ENCODE assay signal across 15 mouse cellular contexts in genomic region chr10:83858689-83859088, GRCm38 (mm10).
DNase-seq lines count a peak whose midpoint lies in the region; ATAC-seq and TF ChIP-seq lines count a peak whose summit lies in the region.
"Had no signal": no experiment of that assay in that cellular context is flagged by ENCODE, and none has a peak within 500 bp of the region (broad histone marks: within the 10 kb centered on the region; RNA-seq: fewer than 3 reads in every experiment).

No protein-coding gene starts in this region.

- H3K9ac ChIP-seq in forebrain, postnatal 0 days: no peak overlapping the region
- no peak overlapping the region for H3K9ac ChIP-seq in forebrain, embryonic 14.5 days (ENCODE audit: low read length)
- H3K9ac ChIP-seq in heart, embryonic 15.5 days: no peak overlapping the region
- H3K9ac ChIP-seq in limb, embryonic 11.5 days (ENCODE audit: low read length): no peak overlapping the region
- H3K9ac ChIP-seq: forebrain, embryonic 15.5 days; hindbrain, embryonic 14.5 days; midbrain, embryonic 12.5 days; neural tube, embryonic 12.5 days had no signal

- no peaks in the 10 kb centered on the region for H3K36me3 ChIP-seq in forebrain, postnatal 0 days (ENCODE audit: insufficient read depth)
- H3K36me3 ChIP-seq in forebrain, embryonic 14.5 days (ENCODE audit: control insufficient read depth, insufficient read depth, low read length): no peaks in the 10 kb centered on the region
- no peaks in the 10 kb centered on the region for H3K36me3 ChIP-seq in heart, embryonic 15.5 days
- H3K36me3 ChIP-seq in embryonic facial prominence, embryonic 10.5 days (replicated peaks): no peaks in the 10 kb centered on the region
- H3K36me3 ChIP-seq in limb, embryonic 11.5 days (ENCODE audit: control insufficient read depth, insufficient read depth, low read length): no peaks in the 10 kb centered on the region
- H3K36me3 ChIP-seq: forebrain, embryonic 15.5 days; midbrain, embryonic 12.5 days; neural tube, embryonic 12.5 days had no signal

- no peak for DNase-seq in forebrain, postnatal 0 days
- no peak for DNase-seq in forebrain, embryonic 14.5 days (ENCODE audit: low spot score)
- no peak for DNase-seq in heart, adult 8-10 months (ENCODE audit: low spot score)
- no peak for DNase-seq in embryonic facial prominence, embryonic 10.5 days (ENCODE audit: low spot score)
- peak; percentile 37 for DNase-seq in limb, embryonic 11.5 days (ENCODE audit: low spot score)
- no peak for DNase-seq in adipocyte (ENCODE audit: low spot score)
- DNase-seq: cerebellum, adult 11-12 months; lung, adult 2 months; right cerebral cortex, postnatal 4 days had no signal

- H3K4me1 ChIP-seq in forebrain, postnatal 0 days (ENCODE audit: insufficient read depth): no peaks in the 10 kb centered on the region
- no peaks in the 10 kb centered on the region for H3K4me1 ChIP-seq in forebrain, embryonic 14.5 days (ENCODE audit: control insufficient read depth, insufficient read depth, low read length)
- H3K4me1 ChIP-seq in heart, embryonic 15.5 days (replicated peaks): peaks cover 11% of the 10 kb centered on the region; the same call in 1 of the 2 replicates
- H3K4me1 ChIP-seq in embryonic facial prominence, embryonic 10.5 days: peaks cover 26% of the 10 kb centered on the region
- H3K4me1 ChIP-seq in limb, embryonic 11.5 days (ENCODE audit: control insufficient read depth, insufficient read depth, low read length): no peaks in the 10 kb centered on the region
- H3K4me1 ChIP-seq: neural tube, embryonic 12.5 days had no signal

- TF ChIP-seq CTCF in forebrain, postnatal 0 days (IDR thresholded peaks at IDR 0.05; ENCODE audit: low read depth): no peak

- H3K27ac ChIP-seq in forebrain, postnatal 0 days (ENCODE audit: low read depth, low read length): peak overlapping the region; percentile 1; the same call in 1 of the 2 replicates
- no peak overlapping the region for H3K27ac ChIP-seq in forebrain, embryonic 14.5 days (ENCODE audit: low read depth, low read length)
- H3K27ac ChIP-seq in heart, embryonic 15.5 days: peak overlapping the region; percentile 3; the same call in 1 of the 2 replicates
- H3K27ac ChIP-seq in embryonic facial prominence, embryonic 10.5 days (replicated peaks): peak overlapping the region; percentile 37
- no peak overlapping the region for H3K27ac ChIP-seq in limb, embryonic 11.5 days (replicated peaks; ENCODE audit: low read depth, low read length)
- H3K27ac ChIP-seq: forebrain, embryonic 15.5 days; hindbrain, embryonic 14.5 days; midbrain, embryonic 12.5 days; neural tube, embryonic 12.5 days; stomach, postnatal 0 days had no signal

- H3K27me3 ChIP-seq in forebrain, postnatal 0 days (ENCODE audit: insufficient read depth, low read length): no peaks in the 10 kb centered on the region
- no peaks in the 10 kb centered on the region for H3K27me3 ChIP-seq in forebrain, embryonic 14.5 days (replicated peaks; ENCODE audit: control insufficient read depth, insufficient read depth, low read length)
- H3K27me3 ChIP-seq in heart, embryonic 15.5 days: no peaks in the 10 kb centered on the region
- no peaks in the 10 kb centered on the region for H3K27me3 ChIP-seq in embryonic facial prominence, embryonic 10.5 days (replicated peaks; ENCODE audit: low read depth, poor library complexity, severe bottlenecking)
- no peaks in the 10 kb centered on the region for H3K27me3 ChIP-seq in limb, embryonic 11.5 days (ENCODE audit: control insufficient read depth, insufficient read depth, low read length)
- H3K27me3 ChIP-seq: forebrain, embryonic 15.5 days; midbrain, embryonic 12.5 days; neural tube, embryonic 12.5 days had no signal

- WGBS in forebrain, postnatal 0 days: 43% methylated on average over 6 of the region's 6 CpGs
- 58% methylated on average over 6 of the region's 6 CpGs for WGBS in forebrain, embryonic 14.5 days
- 58% methylated on average over 6 of the region's 6 CpGs for WGBS in heart, embryonic 15.5 days
- WGBS in embryonic facial prominence, embryonic 10.5 days: 51% methylated on average over 6 of the region's 6 CpGs
- 51% methylated on average over 6 of the region's 6 CpGs for WGBS in limb, embryonic 11.5 days

- ATAC-seq in forebrain, postnatal 0 days: no peak
- no peak for ATAC-seq in forebrain, embryonic 14.5 days
- no peak for ATAC-seq in heart, embryonic 15.5 days (replicated peaks; ENCODE audit: insufficient number of reproducible peaks, insufficient read depth, low FRiP score, low read depth)
- ATAC-seq in limb, embryonic 11.5 days (ENCODE audit: insufficient number of reproducible peaks, low FRiP score, low TSS enrichment, low read depth): no peak
- ATAC-seq: forebrain, embryonic 15.5 days had no signal

- H3K9me3 ChIP-seq in forebrain, postnatal 0 days (ENCODE audit: low read length): no peaks in the 10 kb centered on the region
- no peaks in the 10 kb centered on the region for H3K9me3 ChIP-seq in forebrain, embryonic 14.5 days (replicated peaks; ENCODE audit: control insufficient read depth, low read length)
- H3K9me3 ChIP-seq in heart, embryonic 15.5 days (replicated peaks): no peaks in the 10 kb centered on the region
- H3K9me3 ChIP-seq in embryonic facial prominence, embryonic 10.5 days: no peaks in the 10 kb centered on the region
- no peaks in the 10 kb centered on the region for H3K9me3 ChIP-seq in limb, embryonic 11.5 days (ENCODE audit: control insufficient read depth, low read length)
- H3K9me3 ChIP-seq: forebrain, embryonic 15.5 days; midbrain, embryonic 12.5 days; neural tube, embryonic 12.5 days had no signal

- H3K4me3 ChIP-seq in forebrain, postnatal 0 days (ENCODE audit: low read depth, low read length): no peak overlapping the region
- H3K4me3 ChIP-seq in forebrain, embryonic 14.5 days (ENCODE audit: low read depth, low read length): no peak overlapping the region
- no peak overlapping the region for H3K4me3 ChIP-seq in heart, embryonic 15.5 days
- H3K4me3 ChIP-seq in embryonic facial prominence, embryonic 10.5 days: no peak overlapping the region
- no peak overlapping the region for H3K4me3 ChIP-seq in limb, embryonic 11.5 days (ENCODE audit: low read depth, low read length)
- H3K4me3 ChIP-seq: forebrain, embryonic 15.5 days; midbrain, embryonic 12.5 days; neural tube, embryonic 12.5 days had no signal

- H3K4me2 ChIP-seq in forebrain, postnatal 0 days (ENCODE audit: low read depth): no peak overlapping the region
- H3K4me2 ChIP-seq in forebrain, embryonic 14.5 days (ENCODE audit: low read length): no peak overlapping the region
- no peak overlapping the region for H3K4me2 ChIP-seq in heart, embryonic 15.5 days
- no peak overlapping the region for H3K4me2 ChIP-seq in limb, embryonic 11.5 days (ENCODE audit: low read depth, severe bottlenecking)
- H3K4me2 ChIP-seq: forebrain, embryonic 15.5 days; hindbrain, embryonic 14.5 days; midbrain, embryonic 12.5 days; neural tube, embryonic 12.5 days had no signal

Comparison
In these comparisons a context has a peak if more than half of its experiments do, and no peak if none do; other contexts are left out.
1. H3K27ac ChIP-seq: peak in forebrain, postnatal 0 days (single experiment), heart, embryonic 15.5 days (single experiment) and embryonic facial prominence, embryonic 10.5 days (single experiment); none in forebrain, embryonic 14.5 days (single experiment) and limb, embryonic 11.5 days (single experiment).